Mouse (Mus musculus): Measurements from ENCODE around the gene Cdkal1. TPM values are rescaled to one million over a fixed set of nuclear protein-coding genes. Genes with fewer than 3 reads are reported as not detected.

Gene Cdkal1
- total and polyA plus RNA-seq, 3 experiments, result 8.7 to 13.7 (median 9.5) TPM

Other genes with a start within 250 kb of the Cdkal1 start
- 7.6 and 9.4 TPM in 2 replicates for gene E2f3, start 130.4 kb upstream of the Cdkal1 start, total RNA-seq (2012; rRNA removed)
- 12.9 and 13.2 TPM in 2 replicates for gene E2f3, start 130.4 kb upstream of the Cdkal1 start, total RNA-seq (2014; rRNA removed)
- 18.2 and 20.7 TPM in 2 replicates for gene E2f3, start 130.4 kb upstream of the Cdkal1 start, polyA plus RNA-seq (2012; ENCODE audit: insufficient read length, low read depth)